Mouse (Mus musculus): ENCODE measurements around the gene Med22.

DNA sequence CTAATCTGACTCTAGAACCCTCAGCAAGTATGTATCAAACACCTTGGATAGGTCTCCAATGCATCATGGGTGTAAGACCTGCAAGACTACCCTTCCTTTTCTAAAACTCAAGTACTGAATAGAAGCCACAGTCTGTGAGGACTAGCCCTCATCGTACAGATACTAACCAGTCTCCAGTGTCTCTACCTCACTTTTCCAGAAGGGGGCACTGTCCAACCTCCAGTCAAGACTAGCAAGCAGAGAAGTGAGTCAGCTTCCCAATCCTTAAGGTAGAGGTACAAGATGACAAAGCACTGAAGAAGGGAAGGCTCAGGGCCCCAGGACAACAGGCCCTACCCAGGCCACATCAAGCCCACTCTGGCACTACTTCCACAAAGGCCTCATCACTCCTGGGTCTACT lies 19.9 kb upstream of the Med22 start:
- TF ChIP-seq POLR2A (IDR thresholded peaks at IDR 0.05; ENCODE audit: insufficient read length, low read depth): no peak
- no peak for TF ChIP-seq POLR2AphosphoS2 (IDR thresholded peaks at IDR 0.05; ENCODE audit: insufficient read length, low read depth)
- no peak for TF ChIP-seq TCF12 (IDR thresholded peaks at IDR 0.05; ENCODE audit: insufficient read depth, poor library complexity, severe bottlenecking)
- TF ChIP-seq USF1 (IDR thresholded peaks at IDR 0.05; ENCODE audit: low read depth): no peak
- TF ChIP-seq E2F4 (IDR thresholded peaks at IDR 0.05; ENCODE audit: insufficient read depth): no peak
- TF ChIP-seq MYOG (IDR thresholded peaks at IDR 0.05; ENCODE audit: control insufficient read depth in 1 of 3, insufficient read depth in 1 of 3, insufficient read length in 2 of 3, low read depth in 2 of 3): no peak
- TF ChIP-seq SRF (IDR thresholded peaks at IDR 0.05; ENCODE audit: control insufficient read depth, insufficient read length, low read depth): no peak
- no peak for TF ChIP-seq MYOD1 (IDR thresholded peaks at IDR 0.05; ENCODE audit: control insufficient read depth in 1 of 3, insufficient read length in 2 of 3, low read depth in 2 of 3)
- TF ChIP-seq CEBPB (IDR thresholded peaks at IDR 0.05; ENCODE audit: insufficient read depth, poor library complexity, severe bottlenecking): no peak
- TF ChIP-seq REST (IDR thresholded peaks at IDR 0.05; ENCODE audit: insufficient read depth, insufficient read length): no peak
- TF ChIP-seq MAX (IDR thresholded peaks at IDR 0.05; ENCODE audit: low read depth): no peak
